Mouse (Mus musculus) kidney, adult 8-10 months (tissue): ENCODE measurements around the gene Aim2.
"Not testable (repeated sequence)": the region's sequence is repeated elsewhere in the genome, so short reads cannot be mapped to it uniquely, and the experiment has no call there.

Experiments used
- DNase-seq, 2 experiments: peaks; one replicate each; pipeline ENCODE4 v3.0.0; 2022

The Aim2 gene

GRCm38 (mm10) chr1:173350372-173350957 is at the start of gene Aim2:
Gene Aim2, plus strand, starts transcription at chr1:173350879.
- no peak for DNase-seq

- DNase-seq: not testable (repeated sequence)
Observed at GRCm38 (mm10) chr1:173302795-173303194, 47.9 kb upstream of the Aim2 start.

GRCm38 (mm10) chr1:173313535-173314050 is 37.1 kb upstream of the Aim2 start:
- not testable (repeated sequence) for DNase-seq

GRCm38 (mm10) chr1:173315725-173316124 is 35.0 kb upstream of the Aim2 start:
- no peak for DNase-seq

GRCm38 (mm10) chr1:173317925-173318477 is 32.7 kb upstream of the Aim2 start:
- no peak for DNase-seq

GRCm38 (mm10) chr1:173321593-173322248 is 29.0 kb upstream of the Aim2 start:
- DNase-seq: no peak

- DNase-seq: no peak
Observed at GRCm38 (mm10) chr1:173322249-173322627, 28.4 kb upstream of the Aim2 start.

GRCm38 (mm10) chr1:173323839-173324585 is 26.7 kb upstream of the Aim2 start:
- DNase-seq: peak in 1 of 2 experiments; percentile 15

- no peak for DNase-seq
Observed at GRCm38 (mm10) chr1:173324961-173325360, 25.7 kb upstream of the Aim2 start.

GRCm38 (mm10) chr1:173325395-173325794 is 25.3 kb upstream of the Aim2 start:
- DNase-seq: no peak

GRCm38 (mm10) chr1:173326552-173326951 is 24.1 kb upstream of the Aim2 start:
- DNase-seq: no peak

GRCm38 (mm10) chr1:173328446-173328845 is 22.2 kb upstream of the Aim2 start:
- no peak for DNase-seq

- DNase-seq: no peak
Observed at GRCm38 (mm10) chr1:173329185-173329584, 21.5 kb upstream of the Aim2 start.

- no peak for DNase-seq
Observed at GRCm38 (mm10) chr1:173329743-173330142, 20.9 kb upstream of the Aim2 start.

GRCm38 (mm10) chr1:173332418-173332817 is 18.3 kb upstream of the Aim2 start:
- DNase-seq: no peak

- no peak for DNase-seq
Observed at GRCm38 (mm10) chr1:173333312-173334253, 17.1 kb upstream of the Aim2 start, which contains the start of gene Ackr1. Gene Ackr1, minus strand, starts transcription at chr1:173333750.

GRCm38 (mm10) chr1:173335903-173336302 is 14.8 kb upstream of the Aim2 start:
- DNase-seq: no peak

- DNase-seq: no peak
Observed at GRCm38 (mm10) chr1:173337008-173337407, 13.7 kb upstream of the Aim2 start.

GRCm38 (mm10) chr1:173339543-173339942 is 11.1 kb upstream of the Aim2 start:
- peak; percentile 11 to 59 for DNase-seq

- DNase-seq: no peak
Observed at GRCm38 (mm10) chr1:173342425-173342824, 8.3 kb upstream of the Aim2 start.

GRCm38 (mm10) chr1:173343934-173344333 is 6.7 kb upstream of the Aim2 start:
- DNase-seq: no peak

GRCm38 (mm10) chr1:173345112-173345511 is 5.6 kb upstream of the Aim2 start:
- no peak for DNase-seq
